Mouse (Mus musculus) urinary bladder, adult 2 months (tissue): ENCODE data around the gene Irs3. TPM values are rescaled to one million over a fixed set of nuclear protein-coding genes. Genes with fewer than 3 reads are reported as not detected.
"Not testable (repeated sequence)": the region's sequence is repeated elsewhere in the genome, so short reads cannot be mapped to it uniquely, and the experiment has no call there.

ENCODE experiments used
- DNase-seq: peaks from one replicate; pipeline ENCODE4 v3.0.0; 2022; ENCODE audit warnings: low spot score
- polyA plus RNA-seq: library from polyadenylated mRNA; depleted of rRNA; stranded (reverse); fragments of >200 nt; gene quantifications from 2 replicates; pipeline ENCODE4 v1.2.3, GENCODE M21; 2012

The Irs3 gene
- polyA plus RNA-seq, 1 experiment = 1.4 TPM

DNA sequence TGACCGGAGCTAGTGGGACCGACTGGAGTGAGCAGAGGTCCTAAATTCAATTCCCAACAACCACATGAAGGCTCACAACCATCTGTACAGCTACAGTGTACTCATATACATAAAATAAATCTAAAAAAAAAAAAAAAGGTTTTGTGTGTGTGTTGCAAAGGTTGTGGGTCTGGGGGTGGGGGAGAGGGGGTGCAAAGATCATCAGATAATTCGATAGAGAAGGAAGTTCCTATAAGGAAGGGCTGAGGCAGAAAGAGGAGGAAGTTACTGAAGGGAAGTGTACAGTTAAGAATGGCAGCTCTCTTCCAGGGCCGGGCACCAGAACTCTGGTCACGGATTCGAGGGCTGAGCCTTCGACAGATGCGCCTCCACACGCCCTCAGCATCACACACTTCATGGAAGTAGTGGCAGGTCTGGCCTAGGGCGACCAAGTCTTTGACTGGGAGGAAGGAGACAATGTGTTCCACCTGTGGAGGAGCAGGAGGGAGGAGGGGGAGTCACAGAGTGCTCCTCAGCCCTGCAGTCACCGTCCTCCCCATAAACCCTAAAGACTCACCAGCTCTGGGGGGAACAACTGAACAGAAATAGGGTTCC, 21.5 kb downstream of the Irs3 start:
- no peak for DNase-seq

DNA sequence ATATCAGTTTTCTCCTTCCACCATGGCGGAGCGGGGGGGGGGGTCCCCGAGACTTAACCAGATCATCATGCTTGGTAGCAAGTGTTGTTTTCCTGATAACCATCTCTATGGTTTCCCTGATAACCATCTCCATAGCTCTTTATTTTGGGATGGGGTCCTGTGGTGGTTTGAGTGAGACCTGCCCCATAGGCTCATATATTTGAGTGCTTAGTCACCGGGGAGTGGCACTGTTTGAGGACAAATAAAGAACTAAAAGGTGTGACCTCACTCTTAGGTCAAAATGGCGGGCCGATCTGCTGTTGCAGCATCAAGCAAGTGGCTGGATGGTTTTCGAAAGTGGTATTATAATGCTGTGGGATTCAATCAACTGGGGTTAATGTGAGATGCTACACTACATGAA, 30.2 kb downstream of the Irs3 start:
- no peak for DNase-seq

DNA sequence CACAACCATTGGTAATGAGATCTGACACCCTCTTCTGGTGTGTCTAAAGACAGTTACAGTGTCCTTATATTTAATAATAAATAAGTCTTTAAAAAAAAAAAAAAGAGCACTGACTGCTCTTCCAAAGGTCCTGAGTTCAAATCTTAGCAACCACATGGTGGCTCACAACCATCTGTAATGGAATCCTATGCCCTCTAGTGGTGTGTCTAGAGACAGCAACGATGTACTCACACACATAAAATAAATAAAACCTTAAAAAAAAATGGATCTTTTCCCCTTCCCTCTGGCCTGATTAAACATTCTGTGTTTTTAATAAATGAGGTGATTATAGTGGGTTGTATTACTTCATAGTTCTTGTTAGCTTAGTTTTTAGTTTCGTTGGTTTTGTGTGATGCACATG, 30.6 kb downstream of the Irs3 start:
- DNase-seq = not testable (repeated sequence)

DNA sequence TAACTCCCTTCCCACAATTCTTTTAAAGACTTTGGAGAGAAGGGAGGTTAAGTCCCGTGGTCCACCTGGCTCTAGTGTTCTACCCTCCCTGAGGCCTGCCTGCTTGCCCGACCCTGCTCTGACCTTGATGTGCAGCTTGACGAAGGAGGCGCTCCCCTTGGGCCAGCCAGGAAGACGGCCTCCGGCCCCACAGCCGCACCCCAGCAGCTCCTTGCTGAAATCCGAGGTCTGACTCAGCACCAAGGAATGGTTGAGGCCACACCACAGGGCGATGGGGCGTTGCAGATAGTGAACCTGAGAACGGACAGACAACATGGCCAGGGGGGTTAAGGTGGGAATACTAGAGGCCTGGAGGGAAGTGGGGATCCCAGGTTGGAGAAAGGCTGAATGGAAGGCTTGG, 32.0 kb downstream of the Irs3 start, which contains the start of gene Pcolce:
Gene Pcolce (minus strand): TSS at position 235 of the 400 bp plus-strand sequence.
- peak; percentile 56 for DNase-seq

DNA sequence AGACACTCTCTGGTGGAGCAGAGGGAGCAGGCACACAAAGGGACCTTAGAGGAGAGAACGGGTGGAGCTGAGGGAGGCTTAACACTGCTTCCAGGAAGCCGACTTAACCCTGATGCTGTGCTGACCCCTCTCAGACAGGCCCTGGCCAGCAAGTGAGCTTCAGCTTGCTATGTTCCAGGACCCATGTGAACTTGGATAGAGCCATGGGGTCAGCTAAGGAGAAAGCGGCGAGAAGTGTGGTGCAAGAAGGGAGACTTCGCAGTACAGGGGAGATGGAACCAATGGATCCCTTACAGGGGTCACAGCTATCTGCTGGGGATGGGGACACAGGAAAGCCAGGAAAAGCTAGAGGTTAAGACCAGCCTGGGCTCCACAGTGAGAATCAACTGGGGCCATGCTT, 32.4 kb downstream of the Irs3 start:
- DNase-seq = no peak

DNA sequence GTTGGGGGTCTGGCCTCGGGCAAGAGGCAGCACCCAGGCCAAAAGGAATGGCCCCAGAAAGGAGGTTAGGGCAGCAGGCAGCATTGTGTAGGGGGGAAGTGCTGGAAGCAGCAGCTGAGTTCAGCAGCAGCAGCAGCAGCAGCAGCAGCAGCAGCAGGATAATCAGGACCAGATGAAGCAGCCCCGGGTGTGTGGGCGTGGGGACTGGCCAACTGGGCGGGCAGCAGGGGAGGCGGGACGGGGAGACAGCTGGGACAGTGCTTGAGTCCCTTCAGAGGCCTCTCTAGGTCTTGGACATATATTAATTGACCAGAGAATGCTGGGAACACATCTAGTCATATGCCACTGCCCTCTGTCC, 34.3 kb downstream of the Irs3 start:
- DNase-seq = no peak

DNA sequence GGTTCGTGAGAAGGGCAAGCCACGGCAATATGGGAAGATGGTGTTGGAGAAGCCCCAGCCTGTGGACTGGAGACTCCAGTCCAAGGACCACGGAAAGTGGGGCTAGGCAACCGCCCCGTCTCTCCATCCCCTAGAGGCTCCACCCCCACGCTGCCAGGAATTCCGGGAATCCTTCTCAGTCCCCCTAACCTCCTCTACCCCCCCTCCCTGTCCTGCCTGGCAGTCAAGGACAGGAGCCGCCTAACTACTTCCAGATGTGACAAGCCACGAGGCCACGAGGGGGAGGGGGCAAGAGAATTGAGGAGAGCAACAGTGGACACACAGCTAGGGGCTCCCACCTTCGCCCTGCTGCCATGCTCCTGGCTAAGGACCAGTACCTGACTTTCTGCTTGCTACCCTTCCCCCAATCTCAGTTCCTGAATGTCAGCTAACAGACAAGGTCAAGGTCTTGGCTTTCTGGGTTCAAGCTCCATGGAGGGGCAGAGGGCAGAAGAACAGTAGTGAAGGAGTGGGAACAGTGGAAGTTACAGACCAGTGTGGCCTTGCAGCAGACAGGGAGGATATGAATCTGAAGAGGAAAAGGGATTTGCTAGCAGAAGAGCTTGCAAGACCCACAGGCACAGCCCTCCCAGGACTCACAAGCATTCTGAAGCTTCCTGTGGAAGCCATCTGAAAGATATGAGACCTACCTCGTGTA, 34.8 kb downstream of the Irs3 start:
- DNase-seq = peak; percentile 33

DNA sequence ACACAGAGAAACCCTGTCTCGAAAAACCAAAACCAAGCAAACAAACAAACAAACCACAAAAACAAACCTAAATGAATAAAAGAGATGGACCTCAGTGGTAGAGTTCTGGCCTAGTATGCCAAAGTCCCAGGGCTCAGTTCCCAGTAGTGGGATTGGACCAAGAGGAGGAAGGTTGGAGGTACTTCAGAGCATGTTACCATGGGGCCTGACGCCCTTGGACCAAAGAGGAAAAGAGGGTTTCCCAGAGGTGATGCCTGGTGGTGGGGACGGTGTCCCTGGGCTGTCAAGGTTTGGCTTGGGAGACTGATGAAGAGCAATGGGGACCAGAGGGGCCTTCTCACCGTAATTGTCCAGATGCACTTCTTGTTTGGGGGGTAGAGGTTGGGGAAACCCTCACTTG, 35.5 kb downstream of the Irs3 start:
- no peak for DNase-seq

DNA sequence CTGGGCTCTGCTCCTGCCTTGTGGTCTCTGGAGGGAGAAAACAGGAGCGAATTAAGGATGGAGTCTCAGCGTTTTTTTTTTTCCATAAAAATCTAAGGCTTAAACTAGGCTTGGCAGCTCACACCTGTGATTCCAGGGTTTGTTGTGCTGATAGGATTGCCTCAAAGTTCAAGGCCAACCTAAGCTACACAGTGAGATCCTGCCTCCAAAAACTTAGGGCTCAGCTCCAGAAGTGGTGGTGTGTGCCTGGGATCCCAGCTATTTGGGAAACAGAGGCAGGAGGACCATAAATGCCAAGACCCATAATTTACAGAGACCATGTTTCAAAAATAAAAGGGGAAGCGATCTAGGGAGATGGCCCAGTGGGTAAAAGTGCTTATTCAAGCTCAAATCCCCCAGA, 36.2 kb downstream of the Irs3 start:
- DNase-seq = no peak

DNA sequence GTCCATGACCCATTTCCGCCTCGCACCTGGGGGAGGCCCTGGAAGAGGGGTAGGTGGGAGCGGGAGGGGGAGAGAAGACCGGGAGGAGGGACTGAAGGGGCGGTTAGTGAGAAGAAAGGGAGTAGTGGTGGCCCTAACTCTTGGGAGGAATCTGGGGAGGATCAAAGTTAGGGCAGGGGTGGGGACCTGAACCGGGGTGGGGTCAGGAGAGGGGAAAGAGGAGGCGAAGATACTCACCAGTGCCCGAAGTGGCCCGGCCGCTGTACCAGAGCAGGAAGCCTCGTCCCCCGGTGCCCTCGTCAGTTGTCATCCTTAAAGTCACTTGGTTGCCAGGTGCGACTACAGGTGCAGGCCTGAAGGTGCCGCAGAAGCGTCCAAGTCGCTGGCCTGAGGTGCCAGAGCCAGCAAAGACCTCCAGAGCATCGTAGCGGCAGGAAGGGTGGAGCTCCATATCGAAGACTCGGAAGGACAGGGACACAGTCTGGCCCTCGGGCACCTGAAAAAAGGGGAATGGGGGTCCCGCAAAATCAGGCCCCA, 36.8 kb downstream of the Irs3 start:
- no peak for DNase-seq

DNA sequence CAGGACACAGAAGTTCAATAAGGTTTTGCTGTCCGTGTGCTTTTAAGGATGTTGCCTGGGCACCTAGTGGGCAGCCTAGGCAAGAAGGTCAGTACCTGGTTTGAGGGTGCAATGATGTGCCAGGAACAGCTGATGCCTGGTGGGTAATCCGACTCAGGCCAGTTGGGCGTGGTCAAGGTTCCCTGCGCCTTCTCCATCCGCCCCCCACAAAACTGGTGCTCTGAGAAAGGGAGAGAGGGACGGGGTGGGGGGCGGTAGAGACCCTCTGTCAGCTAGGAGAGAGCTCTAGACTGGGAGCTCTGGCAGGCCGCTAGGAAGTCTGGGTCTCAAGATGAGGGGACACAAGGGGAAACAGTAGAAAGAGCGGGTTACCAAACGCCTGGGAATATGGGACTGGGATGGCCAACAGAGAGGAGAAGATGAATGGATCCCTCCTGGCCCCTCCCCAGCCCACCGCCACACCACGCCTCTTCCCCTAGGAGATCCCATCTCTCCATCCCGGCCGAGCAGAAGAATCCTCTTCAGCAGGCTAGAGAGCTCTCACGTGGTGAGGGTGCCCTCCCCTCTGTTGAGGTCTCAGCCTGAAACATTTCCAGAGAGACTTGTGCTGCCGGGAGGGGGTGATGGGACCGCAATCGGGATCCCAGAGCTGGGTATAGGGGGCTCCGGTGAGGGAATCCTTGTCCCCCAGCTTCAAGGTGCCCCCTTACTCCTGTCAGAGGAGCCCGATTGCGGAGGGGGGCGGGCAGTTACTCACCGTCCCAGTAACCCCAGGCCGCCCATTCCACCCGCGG, 37.5 kb downstream of the Irs3 start:
- DNase-seq = no peak

DNA sequence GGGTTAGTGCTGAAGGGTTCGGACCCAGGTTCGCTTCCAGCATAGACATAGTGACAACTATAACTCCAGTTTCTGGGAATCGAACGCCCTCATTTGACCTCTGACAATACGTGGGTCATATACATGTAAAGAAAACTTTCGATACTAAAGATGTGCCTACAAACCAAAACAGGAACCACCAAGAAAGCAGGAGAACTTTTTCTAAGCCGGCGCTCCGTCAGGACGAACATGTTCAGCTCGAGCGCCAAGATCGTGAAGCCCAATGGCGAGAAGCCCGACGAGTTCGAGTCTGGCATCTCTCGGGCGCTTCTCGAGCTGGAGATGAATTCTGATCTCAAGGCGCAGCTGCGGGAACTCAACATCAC, 44.2 kb downstream of the Irs3 start:
- no peak for DNase-seq

DNA sequence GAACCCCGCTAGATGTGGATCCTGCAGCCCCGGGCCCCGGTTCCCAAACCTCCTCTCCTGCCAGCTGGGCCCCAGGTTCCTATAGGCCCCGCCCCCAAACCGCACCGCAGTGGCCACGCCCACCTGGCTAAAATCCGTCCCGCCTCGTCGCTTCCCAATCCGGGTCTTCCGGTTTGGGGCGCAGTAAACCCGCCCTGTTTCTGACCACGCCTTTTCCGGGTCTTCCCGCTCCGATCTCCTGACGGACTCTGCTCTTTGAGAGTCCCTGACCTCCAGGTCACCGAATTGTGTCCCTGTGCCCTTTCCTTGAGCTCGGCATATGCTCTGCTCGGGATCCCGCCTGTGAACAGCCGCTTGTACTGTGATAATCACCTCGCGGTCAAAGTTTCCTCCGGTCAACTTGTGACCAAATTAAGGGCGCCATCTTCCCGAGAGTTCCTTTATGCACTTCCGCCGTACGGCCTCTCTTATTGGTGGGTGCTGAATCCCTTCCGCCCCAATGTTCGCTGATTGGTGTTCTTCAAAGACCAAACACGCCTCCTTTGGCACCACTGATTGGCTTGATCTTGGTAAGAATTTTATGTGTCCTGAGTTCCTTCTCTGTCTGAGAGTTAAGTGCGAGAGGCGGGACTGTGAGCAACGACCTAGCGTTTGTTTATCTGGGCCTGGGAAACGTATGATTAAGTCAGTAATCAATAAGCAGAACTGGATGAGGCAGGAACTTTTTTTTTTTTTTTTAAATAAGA, 44.7 kb downstream of the Irs3 start, which contains the start of gene Mospd3:
Gene Mospd3 (minus strand): TSS at position 440 of the 746 bp plus-strand sequence.
- DNase-seq = peak; percentile 94

DNA sequence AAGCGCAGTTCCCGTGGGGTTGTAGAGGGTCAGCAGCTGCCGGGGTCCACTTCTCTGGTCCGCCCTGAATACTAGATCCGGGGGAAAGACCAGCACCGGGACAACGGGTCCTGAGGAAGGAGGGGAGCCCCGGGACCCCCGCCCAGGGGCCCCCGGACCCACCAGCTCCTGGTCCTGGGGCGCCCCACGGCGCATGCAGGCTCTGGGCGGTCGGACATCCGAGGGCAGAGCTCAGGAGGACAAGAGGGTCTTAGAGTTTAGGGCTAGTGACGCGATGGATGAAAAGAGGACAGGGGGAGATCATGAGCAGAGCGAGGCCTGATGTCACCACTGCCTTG, 45.3 kb downstream of the Irs3 start:
- no peak for DNase-seq

DNA sequence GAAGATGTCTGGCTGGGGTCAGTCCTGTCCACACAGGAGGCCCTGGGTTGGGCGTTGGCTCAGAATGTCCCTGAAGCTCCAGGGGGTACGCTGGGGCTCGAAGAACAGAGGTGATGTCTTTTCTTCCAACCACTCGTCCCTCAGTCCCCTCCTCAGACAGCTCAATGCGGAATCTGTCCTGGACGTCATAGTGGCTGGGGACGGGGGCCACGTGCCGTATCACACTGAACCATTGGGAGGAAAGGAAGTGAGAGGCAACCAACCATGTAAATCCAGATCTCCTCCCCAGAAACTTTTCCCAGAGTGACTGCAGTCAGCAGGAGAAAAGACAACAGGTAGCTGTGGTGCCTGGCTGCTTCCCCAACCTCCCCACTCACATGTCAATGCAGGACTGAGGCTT, 45.9 kb downstream of the Irs3 start:
- no peak for DNase-seq

DNA sequence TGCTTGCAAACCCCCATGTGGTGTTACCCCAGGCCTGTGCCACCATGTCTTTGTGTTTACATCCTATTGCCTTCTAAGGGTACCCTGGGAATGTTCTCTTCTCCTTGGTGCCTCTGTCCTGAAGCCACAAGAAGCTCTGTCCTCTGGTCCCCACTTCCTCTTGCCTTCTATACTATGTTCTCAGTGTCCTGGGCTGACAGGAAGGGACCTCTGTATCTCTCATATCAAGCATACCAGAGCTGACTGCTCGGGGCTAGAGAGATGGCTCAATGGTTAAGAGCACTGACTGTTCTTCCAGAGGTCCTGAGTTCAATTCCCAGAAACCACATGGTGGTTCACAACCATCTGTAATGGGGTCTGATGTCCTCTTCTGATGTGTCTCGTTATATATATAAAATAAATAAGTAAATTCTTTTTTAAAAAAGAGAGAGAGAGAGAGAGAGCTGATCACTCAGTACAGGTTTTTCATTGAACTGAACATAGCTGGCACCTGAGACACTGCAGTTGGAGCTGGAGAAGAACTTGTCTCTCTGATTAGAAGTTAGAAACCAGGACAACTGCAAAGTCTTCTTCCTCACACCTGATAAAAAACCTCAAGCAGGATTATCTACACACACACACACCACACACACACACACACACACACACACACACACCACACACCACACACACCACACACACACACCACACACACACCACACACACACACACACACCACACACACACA, 47.3 kb downstream of the Irs3 start:
- DNase-seq = no peak

DNA sequence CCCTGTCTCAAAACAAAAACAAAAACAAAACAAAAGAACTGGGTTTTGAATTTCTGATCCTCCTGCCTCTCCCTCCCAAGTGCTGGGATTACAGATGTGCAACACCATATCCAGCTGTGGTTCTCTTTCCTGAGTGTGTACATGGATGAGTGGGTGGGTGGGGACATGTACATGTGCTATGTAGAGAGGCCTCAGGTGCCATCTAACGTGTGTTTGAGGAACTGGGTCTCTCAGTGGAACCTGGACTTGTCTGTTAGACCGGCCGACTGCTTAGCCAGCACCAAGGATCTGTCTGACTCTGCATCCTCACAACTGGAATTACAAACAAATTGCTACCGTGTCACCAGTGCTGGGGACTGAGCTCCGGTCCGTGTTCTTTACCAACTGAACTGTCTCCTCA, 47.9 kb downstream of the Irs3 start:
- no peak for DNase-seq

DNA sequence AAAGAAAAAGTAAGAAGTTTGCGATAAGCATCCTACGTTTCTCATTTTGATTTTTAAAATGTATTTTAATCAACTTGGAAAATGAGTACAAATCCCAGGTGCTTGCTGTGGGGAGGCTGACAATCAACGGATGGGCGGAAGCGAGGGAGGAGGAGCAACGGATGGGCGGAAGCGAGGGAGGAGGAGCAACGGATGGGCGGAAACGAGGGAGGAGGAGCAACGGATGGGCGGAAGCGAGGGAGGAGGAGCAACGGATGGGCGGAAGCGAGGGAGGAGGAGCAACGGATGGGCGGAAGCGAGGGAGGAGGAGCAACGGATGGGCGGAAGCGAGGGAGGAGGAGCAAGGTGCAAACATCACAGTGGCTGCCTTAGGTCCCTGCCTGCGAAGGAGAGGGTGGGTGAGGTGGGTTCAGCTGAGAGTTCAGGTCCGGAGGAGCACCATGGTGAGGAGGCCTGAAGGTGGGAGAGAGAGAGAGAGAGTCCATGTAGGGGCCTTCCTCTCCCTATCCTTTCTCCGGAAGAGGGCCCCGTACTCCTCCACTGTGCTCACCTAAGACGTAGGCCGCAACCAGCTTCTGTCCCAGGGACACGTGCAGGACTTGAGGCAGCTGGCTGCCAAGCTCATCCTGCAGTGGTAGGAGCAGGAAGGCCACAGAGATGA, 48.8 kb downstream of the Irs3 start:
- DNase-seq = no peak

DNA sequence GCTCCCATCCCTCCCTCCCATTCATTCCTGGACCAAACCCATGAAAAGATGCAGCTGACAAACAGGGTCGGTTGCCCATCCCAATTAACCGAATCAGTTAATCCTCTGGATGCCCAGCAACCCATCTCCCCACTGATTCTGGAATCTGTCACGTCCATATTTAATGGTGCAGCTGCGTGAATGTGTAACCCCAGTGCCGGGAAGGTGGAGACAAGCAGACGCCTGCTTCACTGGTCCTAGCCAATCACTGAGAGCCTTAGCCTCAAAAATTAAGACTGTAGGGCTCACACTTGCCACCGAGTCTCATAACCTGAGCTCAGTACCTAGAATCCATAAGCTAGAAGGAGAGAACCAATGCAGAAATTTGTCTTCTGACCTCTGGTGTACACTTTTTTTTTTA, 49.6 kb downstream of the Irs3 start:
- DNase-seq = no peak
